Mouse (Mus musculus): ENCODE data around the gene Art5. TPM values are rescaled to one million over a fixed set of nuclear protein-coding genes. Genes with fewer than 3 reads are reported as not detected.

The Art5 gene
- 2.6 and 3.0 TPM in 2 replicates for polyA plus RNA-seq (2016; fragmentation: Nextera tagmentation; extraction: Ambion mirVana)

GRCm38 (mm10) chr7:102109171-102109570 is at the start of gene Art5:
TSS of gene Art5 (minus strand) at chr7:102109489.
- peaks cover 18% of the 10 kb centered on the region for H3K27me3 ChIP-seq (replicated peaks; ENCODE audit: low read depth, poor library complexity, severe bottlenecking)
- H3K36me3 ChIP-seq (replicated peaks), result no peaks in the 10 kb centered on the region
- no peak for DNase-seq (ENCODE audit: low spot score)
- H3K9me3 ChIP-seq, result no peaks in the 10 kb centered on the region
- no peak within 1 kb of the TSS for H3K4me3 ChIP-seq
- peaks cover 9% of the 10 kb centered on the region for H3K4me1 ChIP-seq
- no peak within 1 kb of the TSS for H3K27ac ChIP-seq (replicated peaks)
- WGBS, result 75% methylated on average over 7 of the region's 7 CpGs

GRCm38 (mm10) chr7:102153691-102154090 is 44.4 kb upstream of the Art5 start:
- Histone ChIP-seq H3K4me1 (no peaks in the 10 kb centered on the region), H3K36me3 (replicated peaks) (peaks cover 98% of the 10 kb centered on the region), H3K27ac (replicated peaks) (no peak overlapping the region), H3K4me3 (no peak overlapping the region), H3K9me3 (no peaks in the 10 kb centered on the region), H3K27me3 (replicated peaks; ENCODE audit: low read depth, poor library complexity, severe bottlenecking) (no peaks in the 10 kb centered on the region)
- DNase-seq (ENCODE audit: low spot score), result no peak
- WGBS, result 91% methylated on average over 5 of the region's 5 CpGs

DNA sequence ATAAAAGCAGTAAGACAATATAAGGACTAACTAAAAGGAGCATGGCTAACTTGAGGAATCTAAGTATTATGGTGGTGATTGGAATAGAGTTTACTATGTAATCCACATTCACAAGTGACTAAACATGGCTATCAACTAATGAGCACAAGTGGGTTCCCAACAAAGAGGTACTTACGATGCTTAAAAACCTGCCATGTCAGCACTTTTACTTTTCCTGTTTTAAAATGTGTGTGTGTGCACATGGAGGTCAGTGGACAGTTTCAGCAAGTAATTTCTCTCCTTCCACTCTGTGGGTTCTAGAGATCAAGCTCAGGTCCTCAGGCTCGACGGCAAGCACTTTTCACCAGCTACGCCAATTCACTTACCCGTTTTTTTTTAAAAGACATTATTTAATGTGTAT is 28.6 kb upstream of the Art5 start:
- no peaks in the 10 kb centered on the region for H3K4me1 ChIP-seq
- H3K9me3 ChIP-seq, result no peaks in the 10 kb centered on the region
- no peak overlapping the region for H3K27ac ChIP-seq (replicated peaks)
- no peak for DNase-seq (ENCODE audit: low spot score)
- H3K36me3 ChIP-seq (replicated peaks), result peaks cover 97% of the 10 kb centered on the region
- no peak overlapping the region for H3K4me3 ChIP-seq
- 96% methylated on average over 5 of the region's 5 CpGs for WGBS
- H3K27me3 ChIP-seq (replicated peaks; ENCODE audit: low read depth, poor library complexity, severe bottlenecking), result no peaks in the 10 kb centered on the region

DNA sequence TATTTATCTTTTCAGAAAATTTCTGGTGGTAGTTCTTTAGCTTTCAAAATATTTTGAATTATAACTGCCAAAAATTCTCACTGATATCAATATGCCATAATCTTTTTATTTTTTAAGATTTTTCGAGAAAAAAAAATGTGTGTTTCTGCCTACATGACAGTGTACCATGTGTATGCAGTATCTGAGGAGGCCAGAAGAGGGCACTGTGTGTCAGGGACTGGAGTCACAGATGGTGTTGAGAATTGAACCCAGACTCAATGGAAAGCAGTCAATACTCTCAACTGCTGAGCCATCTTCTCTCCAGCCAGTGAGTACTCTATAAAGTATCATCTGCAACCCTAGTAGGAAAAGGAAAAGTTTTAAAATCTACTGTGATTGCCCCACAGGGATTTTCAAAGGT is 28.2 kb upstream of the Art5 start:
- peak; percentile 48 for DNase-seq (ENCODE audit: low spot score)
- H3K36me3 ChIP-seq (replicated peaks), result peaks cover 99% of the 10 kb centered on the region
- no peaks in the 10 kb centered on the region for H3K9me3 ChIP-seq
- H3K27me3 ChIP-seq (replicated peaks; ENCODE audit: low read depth, poor library complexity, severe bottlenecking), result no peaks in the 10 kb centered on the region
- WGBS, result 81% methylated on average over 1 of the region's 1 CpGs
- no peak overlapping the region for H3K4me3 ChIP-seq
- H3K4me1 ChIP-seq, result no peaks in the 10 kb centered on the region
- H3K27ac ChIP-seq (replicated peaks), result no peak overlapping the region

GRCm38 (mm10) chr7:102132395-102132794 is 23.1 kb upstream of the Art5 start:
- no peak overlapping the region for H3K4me3 ChIP-seq
- 95% methylated on average over 4 of the region's 4 CpGs for WGBS
- H3K36me3 ChIP-seq (replicated peaks), result peaks cover 100% of the 10 kb centered on the region
- H3K27me3 ChIP-seq (replicated peaks; ENCODE audit: low read depth, poor library complexity, severe bottlenecking), result no peaks in the 10 kb centered on the region
- H3K4me1 ChIP-seq, result no peaks in the 10 kb centered on the region
- DNase-seq (ENCODE audit: low spot score), result no peak
- H3K27ac ChIP-seq (replicated peaks), result no peak overlapping the region
- H3K9me3 ChIP-seq, result no peaks in the 10 kb centered on the region

DNA sequence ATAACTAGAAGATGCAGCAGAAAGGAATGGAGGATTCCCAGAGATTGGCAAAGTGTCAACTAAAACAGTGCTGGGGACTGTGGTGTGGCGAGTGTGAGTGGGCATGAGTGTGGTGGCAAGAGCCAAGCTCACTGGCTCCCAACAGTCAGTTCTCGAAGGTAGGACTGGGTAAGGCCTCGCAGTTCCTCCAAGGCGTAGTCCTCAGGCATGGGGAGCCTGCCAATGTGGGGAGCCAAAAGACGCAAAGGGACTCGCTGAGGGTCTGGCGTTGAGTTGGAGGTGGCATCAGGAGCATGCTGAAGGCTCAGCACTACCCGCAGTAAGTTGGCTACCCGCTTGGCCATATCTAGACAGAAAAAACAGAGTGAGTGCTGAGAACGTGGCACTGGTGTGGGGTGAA is 11.0 kb upstream of the Art5 start:
- WGBS, result 95% methylated on average over 10 of the region's 10 CpGs
- H3K9me3 ChIP-seq, result no peaks in the 10 kb centered on the region
- no peak for DNase-seq (ENCODE audit: low spot score)
- H3K27me3 ChIP-seq (replicated peaks; ENCODE audit: low read depth, poor library complexity, severe bottlenecking), result no peaks in the 10 kb centered on the region
- H3K4me3 ChIP-seq, result no peak overlapping the region
- H3K27ac ChIP-seq (replicated peaks), result no peak overlapping the region
- no peaks in the 10 kb centered on the region for H3K4me1 ChIP-seq
- H3K36me3 ChIP-seq (replicated peaks), result peaks cover 74% of the 10 kb centered on the region

- Histone ChIP-seq H3K9me3 (no peaks in the 10 kb centered on the region), H3K27ac (replicated peaks) (no peak overlapping the region), H3K36me3 (replicated peaks) (peaks cover 45% of the 10 kb centered on the region), H3K4me1 (no peaks in the 10 kb centered on the region), H3K4me3 (no peak overlapping the region), H3K27me3 (replicated peaks; ENCODE audit: low read depth, poor library complexity, severe bottlenecking) (no peaks in the 10 kb centered on the region)
- 74% methylated on average over 6 of the region's 6 CpGs for WGBS
- DNase-seq (ENCODE audit: low spot score), result no peak
Observed at GRCm38 (mm10) chr7:102117382-102117781, 8.1 kb upstream of the Art5 start.

GRCm38 (mm10) chr7:102116579-102117331 is 7.5 kb upstream of the Art5 start, which contains the start of gene Chrna10:
TSS of gene Chrna10 (minus strand) at chr7:102116828.
- DNase-seq (ENCODE audit: low spot score), result no peak
- no peak within 1 kb of the TSS for H3K4me3 ChIP-seq
- H3K9me3 ChIP-seq, result no peaks in the 10 kb centered on the region
- no peaks in the 10 kb centered on the region for H3K4me1 ChIP-seq
- peaks cover 39% of the 10 kb centered on the region for H3K36me3 ChIP-seq (replicated peaks)
- H3K27ac ChIP-seq (replicated peaks), result no peak within 1 kb of the TSS
- H3K27me3 ChIP-seq (replicated peaks; ENCODE audit: low read depth, poor library complexity, severe bottlenecking), result no peaks in the 10 kb centered on the region
- 50% methylated on average over 7 of the region's 7 CpGs for WGBS

DNA sequence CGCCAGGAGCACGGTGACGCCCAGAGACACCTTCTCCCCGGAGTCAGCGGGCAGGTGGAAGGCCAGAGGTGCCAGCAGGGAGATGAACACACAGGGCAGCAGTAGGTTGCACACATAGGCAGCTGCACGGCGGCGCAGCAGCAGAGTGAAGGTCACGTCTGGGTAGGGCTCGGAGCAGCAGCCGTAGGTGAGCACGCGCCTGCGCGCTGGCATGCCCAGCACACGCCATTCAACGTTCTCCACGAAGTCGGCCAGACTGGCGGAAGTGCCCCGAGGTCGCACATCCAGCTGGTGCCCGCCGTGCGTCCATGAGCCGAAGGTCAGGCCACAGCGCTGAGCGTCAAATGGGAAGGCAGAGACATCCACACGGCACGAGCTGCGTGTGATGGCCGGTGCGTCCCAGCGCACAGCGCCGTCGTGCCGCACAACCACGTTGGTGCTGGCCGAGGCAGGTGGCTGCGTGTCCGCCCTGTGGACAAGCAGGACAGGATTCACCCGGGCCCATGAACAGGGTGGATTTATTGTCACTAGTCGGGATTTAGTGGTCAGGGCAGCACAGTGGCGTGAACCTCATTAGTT is 4.0 kb upstream of the Art5 start:
- Histone ChIP-seq H3K27ac (replicated peaks) (no peak overlapping the region), H3K36me3 (replicated peaks) (peaks cover 4% of the 10 kb centered on the region), H3K9me3 (no peaks in the 10 kb centered on the region), H3K4me3 (no peak overlapping the region), H3K4me1 (no peaks in the 10 kb centered on the region), H3K27me3 (replicated peaks; ENCODE audit: low read depth, poor library complexity, severe bottlenecking) (no peaks in the 10 kb centered on the region)
- DNase-seq (ENCODE audit: low spot score), result no peak
- WGBS, result 82% methylated on average over 45 of the region's 45 CpGs

DNA sequence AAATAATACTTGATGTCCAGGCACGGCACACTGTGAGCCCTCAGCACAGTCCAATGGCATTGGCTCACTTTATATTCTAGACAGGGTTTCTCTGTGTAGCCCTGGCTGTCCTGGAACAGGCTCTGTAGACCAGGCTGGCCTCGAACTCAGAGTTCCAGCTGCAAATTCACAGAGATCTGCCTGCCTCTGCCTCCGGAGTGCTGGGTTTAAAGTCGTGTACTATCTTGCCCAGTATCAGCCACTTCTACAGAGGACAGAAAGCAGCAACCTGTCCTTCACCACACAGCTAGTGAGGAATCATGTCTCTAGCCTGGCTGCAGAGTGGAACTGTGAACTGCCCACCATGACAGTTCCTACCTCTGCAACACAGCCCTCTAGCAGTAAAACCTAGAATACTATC is 457 bp upstream of the Art5 start:
- no peak overlapping the region for H3K4me3 ChIP-seq
- DNase-seq (ENCODE audit: low spot score), result no peak
- H3K9me3 ChIP-seq, result no peaks in the 10 kb centered on the region
- H3K27ac ChIP-seq (replicated peaks), result no peak overlapping the region
- no peaks in the 10 kb centered on the region for H3K36me3 ChIP-seq (replicated peaks)
- 89% methylated on average over 4 of the region's 4 CpGs for WGBS
- H3K27me3 ChIP-seq (replicated peaks; ENCODE audit: low read depth, poor library complexity, severe bottlenecking), result peaks cover 18% of the 10 kb centered on the region
- peaks cover 9% of the 10 kb centered on the region for H3K4me1 ChIP-seq

DNA sequence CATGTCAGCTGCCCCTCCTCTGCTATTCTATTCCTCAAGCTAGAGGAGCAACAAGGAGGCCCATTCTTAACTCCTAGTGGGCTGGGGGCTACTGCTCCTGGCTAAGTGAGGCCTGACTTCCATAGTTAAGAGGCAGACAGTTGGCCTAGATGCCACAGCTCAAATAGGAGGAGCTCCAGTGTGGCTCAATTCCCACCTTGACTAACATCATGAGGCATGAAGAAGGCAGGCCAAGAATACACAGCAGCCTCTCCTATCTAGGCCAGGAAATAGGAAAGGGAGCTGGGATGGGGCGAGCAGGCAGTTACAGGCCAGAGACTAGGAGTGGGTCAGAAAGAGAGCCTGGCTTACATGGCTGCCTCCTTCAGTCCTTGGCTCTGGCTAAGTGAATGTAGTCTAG is 1.1 kb downstream of the Art5 start:
- peaks cover 9% of the 10 kb centered on the region for H3K4me1 ChIP-seq
- no peak overlapping the region for H3K27ac ChIP-seq (replicated peaks)
- H3K9me3 ChIP-seq, result no peaks in the 10 kb centered on the region
- no peaks in the 10 kb centered on the region for H3K36me3 ChIP-seq (replicated peaks)
- peaks cover 18% of the 10 kb centered on the region for H3K27me3 ChIP-seq (replicated peaks; ENCODE audit: low read depth, poor library complexity, severe bottlenecking)
- H3K4me3 ChIP-seq, result no peak overlapping the region
- 80% methylated on average over 1 of the region's 1 CpGs for WGBS
- DNase-seq (ENCODE audit: low spot score), result no peak

DNA sequence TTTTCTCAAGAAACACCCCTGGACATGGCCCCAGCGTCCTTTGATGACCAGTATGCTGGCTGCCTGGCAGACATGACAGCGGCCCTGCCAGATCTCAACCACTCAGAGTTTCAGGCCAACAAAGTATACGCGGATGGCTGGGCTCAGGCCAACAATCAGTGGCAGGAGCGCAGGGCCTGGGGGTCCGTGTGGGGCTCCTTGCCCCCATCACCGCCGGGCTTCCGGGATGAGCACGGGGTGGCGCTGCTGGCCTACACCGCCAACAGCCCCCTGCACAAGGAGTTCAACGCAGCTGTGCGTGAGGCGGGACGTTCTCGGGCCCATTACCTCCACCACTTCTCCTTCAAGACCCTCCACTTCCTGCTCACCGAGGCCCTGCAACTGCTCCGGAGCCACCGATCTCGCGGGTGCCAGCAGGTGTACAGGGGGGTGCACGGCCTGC is 2.6 kb downstream of the Art5 start:
- WGBS, result 20% methylated on average over 23 of the region's 23 CpGs

GRCm38 (mm10) chr7:102104126-102104525 is 5.2 kb downstream of the Art5 start:
- Histone ChIP-seq H3K36me3 (replicated peaks) (no peaks in the 10 kb centered on the region), H3K4me3 (no peak overlapping the region), H3K9me3 (no peaks in the 10 kb centered on the region), H3K27me3 (replicated peaks; ENCODE audit: low read depth, poor library complexity, severe bottlenecking) (peaks cover 18% of the 10 kb centered on the region), H3K27ac (replicated peaks) (no peak overlapping the region), H3K4me1 (peaks cover 46% of the 10 kb centered on the region)
- 81% methylated on average over 5 of the region's 5 CpGs for WGBS
- DNase-seq (ENCODE audit: low spot score), result no peak

More for the DNA sequence above, 2.6 kb downstream of the Art5 start:
- no peaks in the 10 kb centered on the region for H3K9me3 ChIP-seq
- peak; percentile 44 for DNase-seq (ENCODE audit: low spot score)
- H3K27ac ChIP-seq (replicated peaks), result peak overlapping the region; percentile 52
- H3K27me3 ChIP-seq (replicated peaks; ENCODE audit: low read depth, poor library complexity, severe bottlenecking), result peaks cover 18% of the 10 kb centered on the region
- H3K36me3 ChIP-seq (replicated peaks), result no peaks in the 10 kb centered on the region
- H3K4me1 ChIP-seq, result peaks cover 22% of the 10 kb centered on the region
- peak overlapping the region; percentile 51 for H3K4me3 ChIP-seq
